Mouse (Mus musculus): ENCODE results near the gene Abce1.
"Not testable (repeated sequence)": the region's sequence is repeated elsewhere in the genome, so short reads cannot be mapped to it uniquely, and the experiment has no call there.

Abce1 gene

DNA sequence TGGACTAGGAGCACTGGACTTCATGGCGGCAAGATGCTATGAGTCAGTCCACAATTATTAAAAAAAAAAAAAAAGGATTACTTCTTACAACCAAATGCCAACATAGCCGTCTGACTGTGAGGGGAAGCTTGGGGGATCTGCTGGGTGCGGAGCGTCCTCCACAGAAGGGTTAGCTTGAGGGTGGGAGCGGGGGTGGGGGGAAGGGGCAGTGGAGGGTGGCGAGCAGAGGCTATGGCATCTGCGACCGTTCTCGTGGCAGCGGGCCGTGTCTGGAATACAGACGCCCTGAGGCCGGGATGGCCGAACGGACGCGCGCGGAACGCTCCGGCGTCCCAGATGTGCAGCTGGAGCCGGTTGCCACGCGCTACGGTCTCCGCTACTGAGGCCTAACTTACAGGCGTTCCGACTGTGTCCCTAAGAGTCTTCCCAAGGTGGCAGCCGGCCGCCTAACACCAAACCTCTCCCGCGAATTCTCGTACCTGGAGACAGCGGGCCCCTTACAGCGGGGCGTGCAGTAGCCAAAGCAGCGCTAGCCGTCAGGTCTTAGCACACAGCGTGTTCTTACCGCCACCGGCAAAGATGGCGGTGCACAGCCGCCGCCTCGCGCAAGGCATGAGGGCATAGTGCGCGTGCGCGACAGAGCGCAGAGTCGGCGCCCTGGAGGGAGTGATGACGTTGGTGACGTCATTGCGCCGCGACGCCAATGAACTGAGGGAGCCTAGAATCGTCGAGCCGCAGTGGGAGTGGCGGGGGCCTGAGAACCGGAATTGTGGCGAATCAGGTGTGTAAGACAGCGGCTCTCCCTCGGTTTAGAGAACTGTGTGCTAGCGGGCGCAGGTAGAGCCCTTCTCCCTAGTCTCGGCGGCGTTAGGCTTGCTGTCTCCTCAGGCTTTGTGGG, at the start of gene Abce1, which contains the start of gene Anapc10:
TSS of gene Abce1 (minus strand) at position 677 of the 898 bp plus-strand sequence.
TSS of gene Anapc10 (plus strand) at position 757 of the 898 bp plus-strand sequence.
- peak; percentile 96 for DNase-seq (ENCODE audit: low read depth, low spot score)

GRCm38 (mm10) chr8:79750305-79750704, 38.8 kb upstream of the Abce1 start:
- DNase-seq (ENCODE audit: low read depth, low spot score), result no peak

GRCm38 (mm10) chr8:79748591-79748990, 37.1 kb upstream of the Abce1 start:
- DNase-seq (ENCODE audit: low read depth, low spot score), result no peak

DNA sequence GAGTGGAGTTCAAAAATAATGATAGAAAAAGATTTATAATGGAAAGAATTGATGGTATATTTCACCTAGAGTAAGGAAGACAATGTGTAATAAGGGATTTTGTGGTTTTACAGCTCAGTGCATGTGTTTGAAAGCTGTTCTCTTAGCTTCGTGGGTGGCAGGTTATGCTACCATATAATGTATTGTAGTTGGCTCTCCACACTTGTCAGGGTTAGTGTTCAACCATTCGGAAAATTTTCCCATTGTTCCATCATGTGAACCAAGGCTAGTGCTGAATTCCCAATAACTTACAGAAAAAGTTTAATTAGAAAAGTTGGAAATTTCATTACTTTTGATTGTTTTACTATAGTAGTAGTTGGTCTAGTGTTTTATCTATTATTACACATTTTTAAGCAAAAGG, 36.6 kb upstream of the Abce1 start:
- no peak for DNase-seq (ENCODE audit: low read depth, low spot score)

DNA sequence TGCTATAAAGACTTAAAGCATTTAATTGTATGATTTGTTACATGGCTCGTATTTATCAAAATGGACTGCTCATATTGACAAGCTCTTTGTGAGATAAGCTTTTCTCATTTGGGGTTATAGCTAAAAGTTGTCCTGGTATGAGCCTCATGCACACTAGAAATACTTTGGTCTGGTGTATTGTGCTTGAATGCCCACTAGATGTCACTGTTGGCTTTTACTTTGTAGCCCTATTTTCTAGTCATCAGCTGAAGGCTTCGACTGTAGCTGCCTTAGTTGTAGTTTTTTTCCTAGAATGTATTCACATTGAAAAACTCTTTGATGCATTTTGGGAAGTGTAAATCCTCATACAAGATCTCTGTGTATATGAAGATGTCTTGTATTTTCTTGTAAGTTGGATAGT, 22.8 kb upstream of the Abce1 start:
- peak; percentile 42 for DNase-seq (ENCODE audit: low read depth, low spot score)

DNA sequence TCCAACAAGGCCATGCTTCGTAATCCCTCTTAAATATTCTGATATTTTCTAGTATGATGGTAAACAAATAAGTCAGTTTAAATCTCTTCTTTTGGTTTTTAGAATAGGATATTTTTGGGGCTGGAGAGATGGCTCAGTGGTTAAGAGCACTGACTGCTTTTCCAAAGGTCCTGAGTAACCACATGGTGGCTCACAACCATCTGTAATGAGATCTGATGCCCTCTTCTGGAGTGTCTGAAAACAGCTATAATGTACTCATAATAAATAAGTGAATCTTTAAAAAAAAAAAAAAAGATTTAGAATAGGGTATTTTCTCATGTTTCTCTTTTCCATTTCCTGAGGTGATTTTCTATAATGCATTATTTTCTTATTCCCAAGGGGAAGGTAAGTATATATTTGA, 16.4 kb upstream of the Abce1 start:
- no peak for DNase-seq (ENCODE audit: low read depth, low spot score)

DNA sequence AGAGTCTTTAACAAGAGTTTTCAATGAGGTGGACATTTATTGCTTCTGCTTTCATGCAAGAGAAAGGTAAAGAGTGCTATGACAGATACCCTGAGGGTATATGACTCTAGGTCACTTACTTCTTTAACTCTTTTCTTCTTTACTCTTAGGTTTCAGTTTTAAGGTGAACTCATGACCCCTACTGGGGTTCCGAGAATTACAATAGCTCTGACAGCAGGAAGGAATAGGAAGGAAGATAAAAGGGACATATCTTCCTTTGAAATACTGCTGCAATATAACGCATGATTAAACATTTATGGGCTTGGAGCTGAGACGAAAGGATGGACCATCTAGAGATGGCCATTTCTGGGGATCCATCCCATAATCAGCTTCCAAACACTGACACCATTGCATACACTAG, 13.0 kb upstream of the Abce1 start:
- no peak for DNase-seq (ENCODE audit: low read depth, low spot score)

DNA sequence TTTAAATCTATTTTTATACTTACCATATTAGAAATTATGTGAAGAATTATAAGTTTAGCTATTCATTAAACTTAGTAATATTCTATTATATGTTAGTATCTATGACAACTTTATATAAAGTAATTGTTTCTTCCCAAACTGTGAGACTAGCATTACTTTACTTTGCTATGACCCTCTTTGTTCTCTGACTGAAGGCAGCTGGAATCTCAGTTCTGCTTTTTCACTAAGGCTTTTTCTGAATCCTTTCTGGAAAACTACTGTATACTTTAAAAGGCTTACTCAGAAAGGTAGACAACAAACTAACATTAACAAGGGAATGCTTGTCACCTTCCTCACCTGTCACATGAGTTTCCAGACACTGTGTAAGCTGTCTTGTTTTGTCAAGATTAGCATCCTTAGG, 11.8 kb upstream of the Abce1 start:
- DNase-seq (ENCODE audit: low read depth, low spot score), result no peak

DNA sequence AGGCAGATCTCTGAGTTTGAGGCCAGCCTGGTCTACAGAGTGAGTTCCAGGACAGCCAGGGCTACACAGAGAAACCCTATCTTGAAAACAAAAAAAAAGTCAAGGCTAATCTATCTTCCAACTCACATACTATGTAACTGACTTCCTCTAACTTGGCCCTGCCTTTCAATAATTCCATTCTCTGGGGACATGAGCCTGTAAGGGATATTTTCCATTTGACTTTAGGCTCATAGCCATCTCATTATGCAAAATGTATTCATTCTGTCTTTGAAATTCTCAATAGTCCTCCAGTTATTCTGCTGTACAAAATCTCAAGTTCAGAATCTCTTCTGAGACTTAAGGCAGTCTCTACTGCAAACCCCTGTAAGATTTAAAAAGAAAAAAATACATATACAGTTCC, 10.0 kb upstream of the Abce1 start:
- no peak for DNase-seq (ENCODE audit: low read depth, low spot score)

GRCm38 (mm10) chr8:79712676-79713075, 1.1 kb upstream of the Abce1 start:
- DNase-seq (ENCODE audit: low read depth, low spot score), result no peak

DNA sequence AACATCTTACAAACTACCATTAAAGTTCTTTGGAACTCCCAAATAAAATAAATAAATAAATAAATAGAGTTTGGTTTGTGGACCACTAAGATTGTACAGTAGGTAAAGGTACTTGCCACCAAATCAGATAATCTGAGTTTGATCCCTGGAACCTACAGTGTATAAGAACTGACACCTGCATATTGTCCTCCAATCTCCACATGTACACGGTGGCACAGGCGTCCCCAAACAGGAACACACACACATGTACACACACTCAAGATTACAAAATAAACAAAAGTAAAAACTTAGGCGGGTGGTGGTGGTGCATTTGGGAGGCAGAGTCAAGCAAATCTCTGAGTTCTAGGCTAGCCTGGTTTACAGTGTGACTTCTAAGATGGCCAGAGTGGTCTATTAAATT, 4.9 kb downstream of the Abce1 start:
- no peak for DNase-seq (ENCODE audit: low read depth, low spot score)

DNA sequence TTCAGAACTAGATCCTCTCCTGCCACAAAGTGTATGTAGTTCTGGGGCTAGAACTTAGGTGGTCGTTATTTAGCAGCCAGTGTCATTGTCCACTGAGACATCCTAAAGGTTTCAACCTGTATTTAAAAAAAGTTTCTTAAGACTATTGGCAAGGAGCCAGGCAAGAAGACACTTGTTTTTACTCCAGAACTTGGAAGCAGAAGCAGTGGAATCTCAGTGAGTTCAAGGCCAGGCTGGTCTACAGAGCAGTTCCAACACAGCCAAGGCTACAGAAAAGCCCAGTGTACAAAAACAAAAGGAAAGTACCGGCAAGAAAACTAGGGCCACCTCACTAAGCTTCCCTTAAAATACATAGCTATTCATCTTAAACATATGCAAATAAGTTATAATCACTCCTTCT, 19.0 kb downstream of the Abce1 start:
- DNase-seq (ENCODE audit: low read depth, low spot score), result no peak

GRCm38 (mm10) chr8:79685927-79686326, 25.6 kb downstream of the Abce1 start:
- DNase-seq (ENCODE audit: low read depth, low spot score), result not testable (repeated sequence)

DNA sequence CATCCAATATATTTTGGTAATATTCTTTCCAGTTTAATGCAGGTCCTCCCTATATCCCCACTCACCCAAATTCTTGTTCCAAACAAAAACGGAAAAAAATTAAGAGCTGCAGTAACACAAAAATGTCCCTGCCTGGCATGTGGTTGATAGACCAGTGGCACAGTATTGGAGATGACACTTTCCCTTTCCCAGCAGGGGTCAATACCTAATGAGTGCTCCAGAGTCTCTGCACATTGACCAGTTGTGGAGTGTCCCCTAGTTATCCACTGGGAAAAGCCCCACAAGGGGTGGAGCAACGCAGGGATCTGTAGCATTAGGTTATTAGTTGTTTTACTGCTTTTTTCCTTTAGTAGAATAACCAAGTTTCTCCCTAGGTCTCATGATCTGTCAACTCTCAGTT, 30.6 kb downstream of the Abce1 start:
- DNase-seq (ENCODE audit: low read depth, low spot score), result no peak

DNA sequence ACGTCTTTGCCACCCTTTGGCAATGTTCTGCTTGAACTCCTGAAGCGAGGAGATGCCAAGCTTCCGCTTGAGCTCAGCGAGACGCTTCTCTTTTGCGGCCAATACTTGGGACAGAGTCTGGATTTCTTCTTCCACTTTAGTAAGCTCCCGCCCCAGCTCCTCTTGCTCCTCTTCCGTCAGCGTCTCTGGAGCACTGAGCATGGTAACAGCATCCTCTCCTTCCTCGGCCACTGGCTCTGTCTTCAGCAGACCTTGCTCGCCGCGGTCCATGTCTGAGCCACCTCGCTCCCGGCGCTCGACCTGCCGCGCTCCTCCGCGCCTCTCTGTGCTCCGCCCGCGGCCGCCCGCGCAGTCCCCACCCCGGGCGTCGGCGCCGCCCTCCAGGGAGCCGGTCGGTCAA, 31.0 kb downstream of the Abce1 start:
- DNase-seq (ENCODE audit: low read depth, low spot score), result peak; percentile 9

DNA sequence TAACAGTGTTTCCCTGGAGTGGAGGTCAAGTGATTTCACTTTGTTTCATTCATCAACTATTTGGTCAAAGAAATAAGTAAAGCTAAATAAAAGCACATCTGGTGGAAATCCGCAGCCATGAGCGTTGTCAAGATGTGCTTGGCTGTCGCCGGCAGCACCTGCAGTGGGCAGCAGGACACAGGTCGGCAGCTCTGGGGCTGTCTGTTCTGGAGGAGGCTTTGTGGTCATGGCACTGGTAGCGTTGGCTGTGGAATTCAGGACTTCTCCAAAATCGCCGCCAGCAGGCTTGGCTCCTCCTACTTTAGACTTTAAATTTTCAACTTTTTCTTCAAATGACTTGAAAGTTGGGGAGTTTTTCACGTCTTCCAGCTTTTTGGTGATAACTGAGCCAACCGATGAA, 31.5 kb downstream of the Abce1 start:
- not testable (repeated sequence) for DNase-seq (ENCODE audit: low read depth, low spot score)

- no peak for DNase-seq (ENCODE audit: low read depth, low spot score)
Measured at GRCm38 (mm10) chr8:79679005-79679404, 32.5 kb downstream of the Abce1 start.

GRCm38 (mm10) chr8:79676461-79676860, 35.1 kb downstream of the Abce1 start:
- DNase-seq (ENCODE audit: low read depth, low spot score), result no peak

- not testable (repeated sequence) for DNase-seq (ENCODE audit: low read depth, low spot score)
Measured at GRCm38 (mm10) chr8:79658715-79659114, 52.8 kb downstream of the Abce1 start.

GRCm38 (mm10) chr8:79653736-79654135, 57.8 kb downstream of the Abce1 start:
- DNase-seq (ENCODE audit: low read depth, low spot score), result no peak

DNA sequence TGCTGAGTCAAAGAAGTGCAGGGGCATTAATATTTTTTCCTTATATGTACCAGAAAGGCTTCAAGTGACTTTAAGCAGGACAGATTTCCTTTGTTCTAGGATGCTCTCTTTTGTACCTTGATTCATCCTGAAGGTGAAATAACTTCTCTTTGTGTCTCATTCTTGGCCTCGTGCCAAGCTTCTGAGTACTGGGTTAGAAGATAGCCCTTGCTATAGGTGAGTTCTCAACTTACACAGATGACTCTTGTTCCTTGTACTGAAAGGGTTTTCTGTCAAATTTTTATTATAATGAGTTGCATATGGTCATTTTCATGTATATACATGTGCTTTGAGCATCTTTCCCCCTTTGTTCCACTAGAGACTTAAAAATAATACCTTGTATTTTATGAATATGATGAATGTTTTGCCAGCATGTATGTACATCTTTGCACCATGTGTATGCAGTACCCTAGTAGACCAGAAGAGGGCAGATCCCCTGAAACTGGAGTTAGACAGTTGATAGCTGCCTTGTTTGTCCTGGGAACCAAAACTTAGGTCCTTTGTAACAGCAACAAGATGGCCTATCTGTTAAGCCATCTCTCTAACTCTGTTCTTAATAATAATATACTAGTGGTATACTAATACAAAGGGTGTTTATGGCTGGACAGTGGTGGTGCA, 61.3 kb downstream of the Abce1 start:
- no peak for DNase-seq (ENCODE audit: low read depth, low spot score)

- no peak for DNase-seq (ENCODE audit: low read depth, low spot score)
Measured at GRCm38 (mm10) chr8:79649569-79649968, 62.0 kb downstream of the Abce1 start.

DNA sequence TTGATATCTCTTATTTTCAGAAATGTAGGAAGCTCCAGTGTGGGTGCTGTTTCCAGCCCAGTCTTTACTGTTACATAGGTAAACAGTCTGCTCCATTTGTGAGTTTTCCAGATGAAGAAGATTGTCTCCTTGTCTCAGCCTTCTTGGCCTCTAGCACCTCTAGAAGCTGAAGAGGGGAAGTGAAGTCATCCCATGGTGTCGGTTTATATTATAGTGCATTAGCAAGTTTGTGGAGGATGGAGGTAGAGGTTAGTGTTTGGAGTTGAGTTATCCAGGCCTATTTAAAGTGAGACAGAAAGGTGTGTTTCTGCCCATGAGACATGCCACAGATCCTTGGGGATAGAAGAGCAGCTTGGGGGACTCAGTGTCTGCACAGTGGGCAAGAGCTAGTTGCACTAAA, 70.4 kb downstream of the Abce1 start:
- DNase-seq (ENCODE audit: low read depth, low spot score), result no peak
